Mouse (Mus musculus) frontal cortex, adult 2 months (tissue): ENCODE data around the gene Gtse1. TPM values are rescaled to one million over a fixed set of nuclear protein-coding genes. Genes with fewer than 3 reads are reported as not detected.

Experiments used
- DNase-seq, 2 experiments: peaks; one replicate each; pipeline ENCODE4 v3.0.0; 2022; ENCODE audit warnings: low spot score in 1 of 2; ENCODE audit errors: extremely low spot score in 1 of 2
- polyA plus RNA-seq: library from polyadenylated mRNA; depleted of rRNA; stranded (reverse); fragments of >200 nt; gene quantifications from 2 replicates; pipeline ENCODE4 v1.2.3, GENCODE M21; 2012; rRNA removed

Gtse1 gene
- polyA plus RNA-seq = 0.78 and 0.95 TPM in 2 replicates

DNA sequence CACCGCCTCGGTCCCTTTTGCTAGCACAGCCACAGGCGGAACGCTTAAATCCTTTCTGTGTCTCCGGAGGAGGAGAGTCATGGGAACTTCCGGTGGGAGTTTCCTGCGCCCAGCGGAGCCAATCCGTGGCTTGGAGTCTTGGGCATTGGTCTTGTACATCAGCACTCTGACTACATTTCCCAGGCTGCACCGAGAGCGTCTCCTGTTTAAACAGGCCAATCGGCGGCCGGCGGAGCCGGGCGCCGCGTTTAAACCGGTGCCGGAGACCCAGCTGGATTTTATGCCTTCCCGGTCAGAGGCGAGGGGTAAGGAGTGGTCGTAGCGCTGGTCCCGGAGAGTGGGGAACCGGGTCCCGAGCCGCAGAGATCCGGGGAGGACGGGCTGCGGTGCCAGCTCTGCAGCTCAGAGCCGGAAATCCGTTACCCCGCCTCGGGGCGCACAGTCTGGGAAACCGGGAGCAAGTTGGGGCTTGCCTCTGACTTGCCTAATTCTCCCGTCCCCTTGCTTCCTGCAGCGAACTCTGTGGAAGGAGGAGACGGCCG lies at the start of gene Gtse1:
Gene Gtse1 (plus strand): TSS at position 256 of the 542 bp plus-strand sequence.
- DNase-seq = peak; percentile 95 to 97

DNA sequence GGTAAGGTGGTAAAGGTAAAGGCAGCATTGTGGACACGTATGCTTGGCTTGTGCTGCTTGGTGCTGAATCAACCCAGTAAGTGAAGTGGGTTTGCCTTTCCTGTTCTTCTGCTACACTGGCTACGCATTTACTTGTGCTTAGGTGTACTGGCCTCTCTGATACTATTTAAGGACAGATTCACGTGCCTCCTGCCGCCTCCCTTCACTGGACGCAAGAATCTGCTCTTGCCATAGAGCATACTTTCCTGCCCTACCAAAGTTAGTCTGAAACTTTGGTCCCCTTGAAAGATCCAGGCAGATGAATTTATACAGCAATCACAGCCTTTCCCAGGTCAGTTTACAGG lies 49.1 kb upstream of the Gtse1 start:
- DNase-seq = no peak

DNA sequence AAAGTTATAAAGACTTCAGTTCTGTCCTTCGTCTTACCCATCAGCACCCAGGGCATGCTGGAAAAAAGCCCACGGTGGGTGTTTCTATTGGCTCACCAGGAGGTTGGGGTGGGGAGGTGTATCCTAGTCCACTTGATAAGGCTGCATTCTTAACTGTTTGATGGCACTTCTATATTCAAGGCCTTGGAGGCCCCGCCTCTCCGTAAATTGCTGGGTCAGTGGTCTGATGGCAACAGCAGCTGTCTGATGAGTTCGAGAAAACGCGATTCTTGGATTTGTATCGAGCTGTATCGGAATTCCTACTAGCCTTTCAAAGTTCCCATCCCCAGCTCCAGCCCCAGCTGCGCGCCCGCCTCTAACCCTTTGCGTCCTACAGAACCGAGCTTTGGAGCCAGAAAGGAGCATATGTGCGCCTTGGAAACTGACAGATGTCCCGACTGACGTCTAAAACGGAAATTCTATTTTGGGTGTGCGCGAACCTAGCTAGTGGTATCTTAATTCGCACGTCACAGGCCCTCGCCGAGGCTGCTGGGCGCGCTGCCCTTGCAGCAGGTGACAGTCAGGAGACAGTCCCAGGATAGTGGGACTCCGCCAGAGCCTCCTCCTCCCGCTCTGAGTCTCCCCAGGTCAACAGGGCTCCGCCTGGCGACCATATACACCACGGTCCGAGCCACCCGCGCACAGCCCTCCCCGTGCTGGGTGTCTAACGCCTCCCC lies 48.6 kb upstream of the Gtse1 start:
- peak; percentile 69 to 87 for DNase-seq

DNA sequence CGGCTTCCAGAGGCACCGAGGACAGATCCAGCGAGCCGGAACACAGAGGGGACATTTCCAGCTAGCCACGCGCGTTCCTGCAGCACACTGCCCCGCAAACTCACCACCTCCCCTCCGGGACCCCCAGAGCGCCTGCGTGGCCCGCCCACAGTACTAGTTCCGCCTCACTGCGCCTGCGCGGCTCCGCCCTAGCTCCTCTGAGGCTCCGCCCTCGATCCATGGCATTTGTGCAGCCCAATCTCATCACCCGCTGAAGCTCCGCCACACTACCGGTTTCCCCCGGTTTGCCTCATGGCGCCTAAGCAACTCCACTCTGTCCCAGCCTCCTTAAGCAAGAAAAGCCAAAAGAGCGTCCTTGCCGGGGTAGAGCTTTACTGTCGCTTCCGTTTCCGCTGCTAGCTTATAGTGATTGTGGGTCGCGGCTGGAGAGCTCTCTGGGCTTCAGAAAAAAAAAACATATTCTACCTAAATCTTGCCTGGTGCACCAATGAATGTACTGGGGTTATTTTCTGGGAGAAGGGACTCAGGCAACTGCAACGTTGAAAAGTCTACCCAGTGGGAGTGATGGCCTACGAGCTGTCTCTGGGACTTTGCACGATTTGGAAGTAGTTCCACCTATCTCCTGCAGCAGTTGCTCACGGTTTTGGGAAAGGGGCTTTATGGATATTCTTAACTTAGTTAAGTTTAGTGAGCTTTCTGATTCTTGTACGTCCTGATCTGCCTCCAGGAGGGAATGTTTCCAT lies 47.8 kb upstream of the Gtse1 start, which contains the start of gene Cdpf1:
Gene Cdpf1 (minus strand): TSS at position 163 of the 743 bp plus-strand sequence.
- DNase-seq = peak; percentile 96 to 100

DNA sequence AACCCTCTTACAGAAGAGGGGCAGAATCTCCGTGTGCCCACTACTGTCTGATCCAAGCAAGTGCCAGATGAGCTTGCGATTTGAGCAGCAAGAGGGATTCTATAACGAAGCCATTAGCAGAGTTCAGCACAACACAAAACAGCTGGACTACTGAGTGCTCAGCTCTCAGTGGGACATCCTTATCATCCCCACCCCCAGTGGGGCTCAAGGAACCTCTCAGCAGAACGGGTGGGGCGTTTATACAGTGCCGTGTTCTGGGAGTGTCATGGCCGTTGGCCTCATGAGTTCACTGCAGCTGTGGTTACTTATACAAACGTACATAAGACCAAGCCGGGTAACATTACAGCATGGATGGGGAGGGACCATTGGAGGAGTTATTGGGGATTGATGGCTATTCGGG lies 46.1 kb upstream of the Gtse1 start:
- no peak for DNase-seq

DNA sequence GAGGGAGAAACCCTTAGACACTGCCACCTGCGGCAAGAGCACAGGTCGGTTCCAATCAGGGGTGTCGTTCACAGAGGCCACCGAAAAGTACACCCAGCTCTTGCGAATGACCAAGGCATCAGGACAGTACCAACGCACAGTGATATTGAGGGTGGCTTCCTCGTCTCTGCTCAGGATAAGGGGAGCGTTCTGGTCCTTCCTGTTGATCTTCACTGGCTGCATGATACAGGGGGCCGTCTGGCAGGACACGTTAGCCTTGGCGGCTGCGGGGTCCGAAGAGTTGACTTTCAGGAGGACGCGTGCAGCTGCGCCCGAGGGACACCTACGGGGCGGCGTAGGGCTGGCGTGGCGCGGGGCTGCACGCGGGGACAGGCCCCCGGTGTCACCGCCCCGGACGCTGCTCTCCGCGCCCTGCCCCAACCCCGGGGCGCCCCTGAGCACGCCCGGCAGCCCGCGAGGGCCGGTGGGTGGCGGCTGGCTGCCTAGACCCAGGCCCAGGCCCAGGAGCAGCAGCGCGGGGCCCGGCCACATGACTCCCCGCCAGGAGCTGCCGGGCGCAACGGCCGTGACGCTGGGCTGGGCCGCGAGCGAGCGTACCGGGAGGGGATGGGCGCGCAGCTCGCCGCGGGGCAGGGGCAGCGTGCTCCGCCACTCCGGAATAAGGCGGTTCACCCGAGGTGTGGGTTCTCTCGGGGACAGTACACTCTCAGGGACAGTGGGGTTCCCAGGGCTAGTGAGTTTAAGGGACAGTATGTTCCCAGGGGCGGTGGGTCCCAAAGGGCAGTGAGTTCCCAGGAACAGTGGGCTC lies 38.1 kb upstream of the Gtse1 start, which contains the start of gene Pkdrej:
Gene Pkdrej (minus strand): TSS at position 532 of the 808 bp plus-strand sequence.
- DNase-seq = peak in 1 of 2 experiments; percentile 23

DNA sequence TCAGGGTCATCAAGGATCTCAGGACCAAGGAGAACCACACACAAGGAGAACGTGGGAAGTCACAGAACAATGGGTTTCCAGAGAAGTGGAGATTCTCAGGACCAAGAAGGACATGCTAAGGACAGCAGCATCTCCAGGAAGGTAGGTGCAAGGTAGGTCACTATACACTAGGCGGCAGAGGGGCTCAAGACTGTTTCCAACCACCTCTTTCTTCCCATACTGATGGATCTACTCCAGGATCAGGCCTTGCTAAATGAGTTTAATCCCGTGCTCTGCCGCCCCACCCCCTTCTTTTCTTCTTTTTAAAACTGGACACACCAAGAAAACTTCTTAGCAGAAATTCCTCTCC lies 37.6 kb upstream of the Gtse1 start:
- DNase-seq = peak in 1 of 2 experiments; percentile 8

DNA sequence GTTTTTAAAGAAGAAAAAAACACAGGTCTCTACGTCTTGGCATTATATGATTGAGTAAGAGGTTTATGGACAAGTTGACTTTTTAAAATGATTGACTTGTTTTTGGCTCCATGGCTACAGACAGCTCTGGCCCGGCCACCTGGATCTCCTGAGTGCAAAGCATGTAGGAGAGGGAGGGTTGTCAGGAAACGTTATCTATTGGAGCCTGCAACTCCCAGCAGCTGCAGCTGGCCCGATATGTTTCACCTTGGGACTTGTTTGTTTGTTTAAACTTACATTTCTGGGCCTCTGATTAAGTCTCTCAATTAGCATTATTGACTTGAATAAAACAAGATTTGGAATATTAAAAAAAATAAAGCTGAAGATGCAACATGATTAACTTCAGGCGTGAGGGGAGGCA lies 32.9 kb upstream of the Gtse1 start:
- DNase-seq = no peak

DNA sequence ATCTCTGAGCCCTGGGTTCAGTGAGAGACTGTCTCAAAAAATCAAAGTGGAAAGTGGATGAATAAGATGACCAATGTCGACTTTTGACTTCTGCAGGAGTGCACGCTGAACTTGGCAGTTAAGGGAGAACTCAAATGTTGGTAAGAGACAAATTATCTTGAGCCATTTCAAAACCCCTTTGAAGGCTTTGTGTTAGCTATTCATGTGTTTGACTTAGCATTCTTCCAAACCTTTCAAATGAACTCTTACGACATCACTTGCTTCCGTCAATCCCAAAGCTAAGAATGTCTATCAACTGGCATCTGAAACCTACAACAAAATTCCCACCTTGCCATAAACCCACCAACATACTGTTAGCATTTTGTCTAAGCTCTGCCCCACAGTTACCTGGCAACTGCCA lies 31.5 kb upstream of the Gtse1 start:
- no peak for DNase-seq

DNA sequence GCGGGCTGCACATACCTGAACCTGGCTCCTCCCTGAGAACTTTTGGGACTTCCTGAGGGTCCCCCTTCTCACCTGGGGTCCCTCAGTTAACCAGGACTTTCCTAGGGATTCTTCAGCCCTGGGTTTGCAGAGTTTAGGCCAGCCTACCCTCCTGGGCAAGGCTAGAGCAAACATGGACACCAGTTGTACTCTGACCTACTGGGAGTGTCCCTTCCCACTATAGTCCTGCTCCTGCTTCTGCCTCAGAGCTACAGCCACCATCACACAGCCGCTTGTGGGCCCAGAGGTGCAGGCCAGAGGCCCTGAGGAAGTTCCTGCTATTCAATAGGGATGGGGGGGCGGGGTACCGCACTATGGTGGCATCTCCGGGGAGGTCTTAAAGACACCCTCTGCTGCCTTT lies 30.1 kb upstream of the Gtse1 start:
- no peak for DNase-seq

DNA sequence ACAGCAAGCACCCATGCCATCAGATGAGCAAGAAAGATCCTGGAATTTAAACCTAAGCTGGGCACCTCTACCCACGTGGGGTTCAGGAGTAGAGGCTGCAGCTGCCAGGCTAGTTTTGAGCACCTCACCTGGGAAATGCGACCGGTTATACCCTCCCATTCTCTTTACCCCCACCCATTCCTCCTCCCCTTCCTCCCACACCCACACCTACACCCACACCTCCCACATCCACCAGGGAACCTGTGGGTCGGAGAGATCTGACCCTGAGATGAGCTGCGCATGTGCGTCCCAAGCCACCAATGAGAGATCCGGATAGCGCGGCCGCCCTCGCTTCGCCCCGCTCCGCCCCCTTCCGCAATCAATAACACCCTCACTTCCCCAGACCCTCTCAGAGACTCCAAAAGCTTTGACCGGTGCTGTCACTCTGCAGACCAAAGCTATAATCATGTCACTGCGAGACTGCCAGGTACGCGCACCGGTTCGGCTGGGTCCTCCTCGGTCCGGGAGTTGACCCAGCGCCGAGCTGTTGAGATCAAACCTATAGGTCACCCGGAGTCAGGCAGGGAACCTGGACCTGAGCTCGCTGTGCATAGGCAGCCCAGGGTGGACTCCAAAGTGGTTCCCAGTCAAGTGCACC lies 27.5 kb upstream of the Gtse1 start, which contains the start of gene Ttc38:
Gene Ttc38 (plus strand): TSS at position 353 of the 637 bp plus-strand sequence.
- DNase-seq = peak; percentile 71 to 86

DNA sequence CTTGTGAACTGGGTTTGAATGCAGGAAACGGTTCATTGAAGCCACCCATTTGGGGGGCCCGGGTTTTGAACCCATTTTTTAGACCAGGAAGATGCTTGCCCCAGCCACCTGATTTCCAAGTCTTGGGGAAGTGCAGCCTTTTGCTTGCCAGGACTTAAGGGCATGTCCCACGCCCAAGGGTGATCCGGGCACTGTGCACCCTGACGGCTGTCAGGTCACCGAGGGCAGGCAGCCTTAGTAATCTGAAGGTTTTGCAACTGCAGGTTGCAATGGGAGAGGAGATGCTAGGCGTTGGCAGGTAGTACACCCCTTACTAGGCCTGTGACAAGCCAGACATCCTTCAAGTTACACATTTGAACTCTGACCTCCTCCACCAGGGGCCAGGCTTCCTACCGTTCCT lies 26.9 kb upstream of the Gtse1 start:
- DNase-seq = no peak

DNA sequence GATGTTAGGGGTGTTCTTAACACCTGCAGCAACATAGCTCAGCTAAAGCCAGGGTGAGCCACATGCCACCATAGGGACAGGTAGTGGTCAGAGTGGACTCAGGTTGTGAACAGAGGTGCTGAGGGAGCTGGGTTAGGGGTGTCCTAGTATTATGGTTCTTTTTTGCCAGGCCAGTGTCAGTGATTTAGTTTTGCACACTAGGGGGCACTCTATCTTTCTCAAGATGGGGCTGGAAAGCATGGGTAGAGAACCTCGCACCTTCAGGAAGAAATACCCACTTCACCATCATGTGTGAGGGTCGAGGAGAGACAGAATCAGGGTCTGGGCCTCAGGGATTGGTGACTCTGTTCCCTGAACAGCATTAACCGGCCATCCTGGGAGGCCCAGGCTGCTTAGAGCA lies 24.2 kb upstream of the Gtse1 start:
- no peak for DNase-seq

DNA sequence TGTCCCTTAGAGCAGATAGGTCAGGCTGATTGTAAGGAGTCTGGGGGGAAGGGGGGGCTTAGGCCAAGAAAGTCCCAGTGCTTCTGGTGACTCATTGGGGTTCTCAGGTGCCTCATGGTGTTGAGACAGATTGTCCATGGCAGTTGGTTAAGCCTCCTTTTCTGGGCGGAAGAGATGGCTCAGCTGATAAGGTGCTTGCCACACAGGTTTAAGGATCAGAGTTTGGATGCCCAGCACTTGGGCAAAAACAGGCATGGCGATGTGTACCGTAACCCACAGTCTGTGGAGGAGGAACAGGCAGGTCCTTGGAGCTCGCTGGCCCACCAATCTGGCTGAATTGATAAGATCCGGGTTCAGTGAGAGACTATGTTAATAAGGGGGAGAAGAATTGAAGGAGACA lies 22.7 kb upstream of the Gtse1 start:
- no peak for DNase-seq

DNA sequence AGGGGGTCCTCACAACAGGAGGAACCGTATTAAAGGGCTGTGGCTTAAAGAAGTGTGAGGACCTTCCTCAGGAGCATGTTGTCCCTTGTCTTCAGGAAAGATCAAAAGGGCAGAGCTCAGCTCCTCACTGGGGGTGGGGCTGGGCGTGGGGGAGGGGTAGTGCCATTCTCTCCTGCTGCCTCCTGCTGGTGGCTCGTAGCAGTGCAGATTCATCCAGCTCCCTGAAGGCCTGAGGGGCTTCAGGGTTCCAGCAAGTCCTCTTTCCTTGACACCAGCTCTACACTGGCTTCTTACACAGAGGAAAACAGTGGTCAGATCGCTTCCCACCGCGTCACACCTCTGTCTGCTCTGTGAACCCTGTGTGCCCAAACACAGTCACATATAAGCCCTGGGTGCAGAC lies 18.6 kb upstream of the Gtse1 start:
- no peak for DNase-seq

DNA sequence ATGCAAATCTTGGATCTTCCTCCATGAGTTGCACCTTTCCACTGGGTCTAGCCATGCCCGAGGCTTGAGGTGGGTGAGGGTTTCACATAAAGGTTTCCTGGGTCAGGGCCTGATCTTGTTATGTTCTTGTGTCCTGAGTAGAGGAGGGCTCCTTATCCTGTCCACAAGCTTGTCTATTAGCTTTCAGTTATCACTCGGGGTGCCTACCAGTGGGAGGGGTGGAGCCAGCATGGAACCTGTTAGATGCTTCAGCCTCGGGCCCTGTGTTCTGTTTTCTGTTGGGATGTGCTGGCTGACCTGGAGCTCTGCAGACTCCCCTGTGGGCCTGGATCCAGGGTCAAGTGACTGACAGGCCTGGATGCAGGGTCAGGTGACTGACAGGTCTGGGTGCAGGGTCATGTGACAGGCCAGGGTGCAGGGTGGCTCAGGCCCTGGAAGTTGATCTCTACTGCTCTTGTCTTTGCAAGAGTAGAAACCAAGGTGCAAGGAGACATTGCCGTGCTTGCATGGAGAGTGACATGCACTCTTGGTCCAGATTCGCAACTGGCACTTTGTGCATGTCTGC lies 17.7 kb upstream of the Gtse1 start:
- DNase-seq = no peak

DNA sequence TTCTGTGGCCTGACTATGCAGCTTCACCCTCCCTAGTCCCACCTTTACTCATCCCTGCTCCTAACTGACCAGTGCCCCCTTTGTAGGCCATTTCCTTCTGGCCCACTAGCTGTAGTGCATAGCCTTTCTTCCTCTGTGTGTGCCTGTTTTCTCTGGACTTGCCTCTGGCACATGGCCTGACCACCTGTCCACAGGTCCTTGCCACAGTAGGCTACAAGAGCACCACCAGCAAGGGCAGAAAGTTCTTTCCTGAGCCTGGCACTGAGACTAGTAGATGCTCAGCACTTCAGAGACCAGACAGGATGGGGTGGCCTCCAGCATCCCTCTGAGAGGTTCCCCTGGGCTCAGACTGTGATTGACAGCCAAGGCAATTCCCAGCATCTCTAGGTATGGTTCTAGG lies 14.5 kb upstream of the Gtse1 start:
- DNase-seq = no peak

DNA sequence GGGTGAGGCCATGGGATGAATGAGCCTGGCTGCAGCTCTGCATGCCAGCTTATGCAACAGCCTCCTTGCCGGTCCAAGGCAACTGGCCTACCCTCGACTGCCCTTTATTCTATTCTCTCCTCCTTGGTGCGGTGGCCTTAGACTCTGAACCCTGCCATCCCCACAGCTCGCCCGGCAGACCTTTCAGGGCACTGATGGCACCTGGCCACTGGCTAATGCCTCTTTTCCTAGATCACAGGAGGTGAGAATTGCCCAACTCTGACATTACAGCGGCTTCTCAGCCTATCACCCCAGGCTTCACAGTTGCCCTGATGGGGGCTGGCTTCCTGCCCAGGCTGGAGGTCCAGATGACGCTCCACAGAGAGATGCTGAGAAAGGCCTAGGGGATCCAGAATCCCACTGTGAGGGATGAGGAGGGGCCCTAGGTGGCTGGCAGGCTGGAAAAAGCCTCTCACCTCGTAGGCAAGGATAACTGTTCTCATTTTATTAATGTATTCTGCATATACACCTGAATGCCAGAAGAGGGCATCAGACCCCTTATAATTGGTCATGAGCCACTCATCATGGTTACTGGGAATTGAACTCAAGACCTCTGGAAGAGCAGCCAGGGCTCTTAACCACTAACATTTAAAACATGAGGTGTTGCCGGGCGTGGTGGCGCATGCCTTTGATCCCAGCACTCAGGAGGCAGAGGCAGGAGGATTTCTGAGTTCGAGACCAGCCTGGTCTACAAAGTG lies 7.7 kb upstream of the Gtse1 start:
- no peak for DNase-seq

DNA sequence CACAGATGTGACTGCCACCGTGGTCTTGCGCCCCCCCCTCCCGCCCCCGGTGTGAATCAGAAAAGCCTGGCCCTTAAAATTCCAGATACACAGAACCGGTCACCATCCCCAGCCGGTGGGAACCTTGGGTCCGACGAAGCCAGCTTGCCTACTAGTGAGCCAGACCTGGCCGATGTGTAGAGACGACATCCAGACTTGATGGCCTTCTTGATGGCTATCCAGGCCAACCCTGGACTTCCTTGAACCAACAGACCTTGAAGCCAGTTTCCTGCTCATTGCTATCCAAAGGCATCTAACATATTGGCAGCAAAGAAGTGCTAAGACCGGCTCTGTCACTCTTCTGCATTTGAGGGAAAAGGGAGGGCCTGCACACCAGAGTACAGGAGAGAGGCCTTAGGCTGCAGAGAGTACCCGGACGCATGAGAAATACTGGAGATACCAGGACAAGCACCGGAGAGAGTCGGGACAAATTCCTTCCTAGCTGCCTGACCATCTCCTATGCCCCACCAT lies 510 bp upstream of the Gtse1 start:
- no peak for DNase-seq
